Mouse (Mus musculus): ENCODE results near the gene Cenph.
"Not testable (repeated sequence)": the region's sequence is repeated elsewhere in the genome, so short reads cannot be mapped to it uniquely, and the experiment has no call there.

Gene Cenph

DNA sequence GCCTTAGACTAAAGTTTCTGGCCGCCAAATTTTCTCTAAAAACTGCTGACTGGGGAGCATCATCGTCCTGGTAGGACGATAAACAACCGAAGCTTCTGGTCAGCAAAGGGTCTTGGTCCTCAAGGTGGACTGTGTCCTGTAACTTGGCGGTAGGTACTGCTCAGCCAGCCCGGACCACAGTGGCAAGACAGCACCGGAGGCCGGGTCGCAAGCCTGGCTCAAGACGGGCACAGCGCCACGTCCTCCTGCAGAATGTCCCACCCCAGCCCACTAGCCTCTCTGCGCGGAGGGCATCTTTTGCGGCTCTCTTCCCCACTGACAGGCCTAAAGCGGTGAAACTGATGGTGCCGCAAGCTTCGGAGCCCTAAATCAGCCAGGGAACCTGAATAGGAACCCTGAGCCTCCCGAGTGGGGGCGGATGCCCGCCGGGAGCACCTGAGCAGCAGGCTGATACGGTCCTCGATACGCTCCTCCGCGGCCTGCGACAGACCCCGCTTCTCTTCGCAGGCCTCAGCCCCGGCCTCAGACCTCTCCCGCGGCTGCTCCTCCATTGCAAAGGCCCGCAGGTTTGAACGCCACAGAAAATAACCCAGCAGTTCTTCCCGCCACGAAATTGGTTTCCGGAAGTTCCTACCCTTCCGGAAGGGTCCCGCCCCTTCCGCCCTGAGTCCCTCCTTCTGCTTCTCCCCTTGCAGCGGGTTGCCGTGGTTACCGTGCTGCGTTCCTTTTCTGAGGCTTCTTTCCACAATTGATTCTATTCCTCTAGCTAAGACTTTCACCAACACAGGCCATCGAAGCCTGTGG, at the start of gene Cenph:
TSS of gene Cenph (minus strand) at position 648 of the 804 bp plus-strand sequence.
- peak; percentile 88 for DNase-seq

DNA sequence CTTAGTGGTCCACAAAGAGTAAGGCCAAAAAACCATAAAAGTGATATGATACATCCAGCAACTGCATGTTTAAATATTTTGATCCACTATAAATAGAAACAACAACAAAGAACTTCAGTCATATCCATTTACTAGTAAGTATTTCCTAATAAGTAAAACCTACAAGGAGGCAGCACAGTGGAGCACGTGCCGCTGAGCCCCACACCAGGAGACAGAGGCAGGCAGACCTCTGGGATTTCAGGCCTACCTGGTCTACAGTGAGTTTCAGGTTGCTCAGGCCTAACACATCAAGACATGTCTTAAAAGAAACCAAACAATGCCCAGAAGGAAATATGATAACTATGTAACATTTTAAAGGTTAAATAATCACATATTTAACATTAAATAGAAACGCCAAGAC, 49.2 kb upstream of the Cenph start:
- DNase-seq = no peak

DNA sequence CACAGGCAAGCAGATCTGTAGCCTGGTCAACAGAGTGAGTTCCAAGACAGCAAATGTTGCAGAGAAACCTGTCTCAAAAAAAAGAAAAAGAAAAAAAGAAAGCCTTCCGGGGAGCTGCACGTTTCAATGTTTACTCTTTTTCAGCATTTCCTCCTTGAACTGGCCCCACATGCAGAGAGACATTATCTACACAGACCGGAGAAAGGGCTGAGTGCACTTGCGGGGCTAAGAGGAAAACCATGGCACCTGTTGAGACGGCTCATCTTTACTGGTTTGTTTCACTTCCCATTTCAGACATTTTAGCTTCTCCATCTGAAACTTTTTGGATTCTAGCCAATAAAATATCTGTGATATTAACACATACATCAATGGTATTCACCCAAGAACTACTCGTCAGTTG, 48.6 kb upstream of the Cenph start:
- DNase-seq = no peak

DNA sequence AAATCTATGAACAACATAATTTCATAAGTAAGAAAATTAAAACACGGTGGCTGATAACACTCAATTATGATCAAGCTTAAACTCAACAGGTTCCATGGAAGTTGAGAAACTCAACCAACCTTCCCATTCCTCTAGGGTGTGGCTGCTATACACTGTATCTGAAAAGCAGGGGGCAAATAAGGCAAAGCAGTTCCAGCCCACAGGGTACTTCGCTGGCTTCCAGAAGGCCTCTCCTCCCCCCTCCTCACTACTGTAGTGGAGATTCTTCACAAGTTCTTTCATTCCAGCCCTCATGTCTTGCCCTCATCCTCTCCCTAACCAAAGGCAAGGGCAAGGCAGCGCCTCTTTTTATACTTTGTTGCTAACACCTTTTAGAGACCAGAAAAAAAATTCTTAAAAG, 48.2 kb upstream of the Cenph start:
- no peak for DNase-seq

DNA sequence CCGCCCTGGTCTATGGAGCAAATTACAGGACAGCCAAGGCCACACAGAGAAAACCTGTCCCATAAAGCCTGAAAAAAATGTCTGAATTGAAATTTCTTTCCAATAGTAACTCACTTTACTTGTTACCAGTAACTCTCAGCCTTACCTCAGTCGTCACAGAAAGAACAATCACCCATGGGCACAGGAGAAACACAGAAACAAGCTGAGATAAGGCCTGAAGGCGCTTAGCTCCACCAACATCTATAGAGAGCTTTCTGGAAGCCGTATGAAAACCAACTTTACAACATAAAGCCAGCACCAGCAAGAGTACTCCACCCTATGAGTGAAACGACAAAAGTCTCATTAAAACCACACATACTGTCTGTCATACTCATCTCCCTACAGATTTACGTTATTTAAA, 38.8 kb upstream of the Cenph start:
- DNase-seq = no peak

DNA sequence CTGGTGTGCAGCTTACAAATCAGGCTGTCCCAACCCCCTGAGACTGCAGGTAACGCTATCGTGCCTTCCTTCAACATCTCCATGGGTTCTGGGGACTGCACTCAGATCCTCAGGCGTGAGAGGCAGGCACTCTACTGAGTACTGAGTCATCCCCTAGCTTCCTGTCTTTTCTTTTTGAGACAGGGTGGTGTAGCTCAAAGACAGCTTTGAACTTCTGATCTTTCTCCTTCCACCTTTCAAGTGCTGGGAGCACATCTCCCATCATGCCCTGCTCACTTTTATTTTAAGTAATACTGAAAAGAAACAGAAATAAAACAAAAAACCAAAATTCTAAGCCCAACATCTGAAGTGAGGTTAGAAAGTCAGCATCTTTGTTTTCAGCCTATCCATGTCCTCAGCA, 30.1 kb upstream of the Cenph start:
- no peak for DNase-seq

DNA sequence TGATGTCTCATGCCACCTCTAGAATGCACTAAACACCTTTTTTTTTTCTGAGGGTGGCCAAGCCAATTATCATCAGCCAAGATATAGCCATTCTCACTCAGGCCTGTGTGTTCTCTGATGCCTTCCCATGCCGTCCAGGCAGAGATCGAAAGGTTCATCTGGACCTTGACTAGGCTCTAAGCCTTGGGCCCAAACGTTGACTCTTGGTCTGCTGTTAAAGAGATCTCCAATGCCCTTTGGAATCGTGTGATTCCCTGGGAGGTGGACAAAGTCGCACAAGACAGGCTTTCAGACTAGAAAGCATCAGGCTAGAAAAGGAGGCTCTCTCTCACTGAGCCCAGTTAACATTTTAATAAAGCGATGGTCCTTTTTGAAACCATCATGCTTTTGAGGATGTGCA, 21.5 kb upstream of the Cenph start:
- DNase-seq = no peak

DNA sequence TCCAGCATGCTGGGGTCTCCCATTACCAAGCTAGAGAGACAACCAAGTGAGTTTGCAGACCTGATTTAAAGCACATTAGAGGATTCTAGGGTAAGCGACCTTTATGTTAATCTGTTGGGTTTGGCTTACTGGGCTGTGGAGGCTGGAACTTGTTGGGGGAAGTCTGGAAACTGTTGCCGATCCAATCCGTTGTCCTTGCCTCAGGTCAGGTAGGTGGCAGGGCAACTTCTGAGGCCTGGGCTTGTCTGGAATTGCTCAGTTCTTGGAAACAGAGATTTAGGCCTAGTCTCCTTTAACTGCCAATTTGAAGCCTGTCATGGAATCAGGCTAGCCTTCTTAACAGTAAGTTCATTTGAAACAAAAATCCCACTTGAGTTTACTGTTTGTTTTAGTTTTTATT, 13.4 kb upstream of the Cenph start:
- no peak for DNase-seq

DNA sequence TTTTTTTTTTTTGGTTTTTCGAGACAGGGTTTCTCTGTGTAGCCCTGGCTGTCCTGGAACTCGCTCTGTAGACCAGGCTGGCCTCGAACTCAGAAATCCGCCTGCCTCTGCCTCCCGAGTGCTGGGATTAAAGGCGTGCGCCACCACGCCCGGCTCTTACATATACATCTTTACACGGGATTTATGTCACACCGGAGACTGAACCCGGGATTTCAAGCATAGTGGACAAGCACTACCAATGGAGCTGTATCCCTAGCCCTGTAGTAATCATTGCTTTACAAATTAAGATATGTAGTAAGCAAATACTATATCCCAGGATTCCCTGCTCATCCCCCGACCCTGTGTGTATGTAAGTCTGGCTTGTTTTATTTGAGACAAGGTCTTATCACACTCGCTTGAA, 12.4 kb upstream of the Cenph start:
- DNase-seq = not testable (repeated sequence)

DNA sequence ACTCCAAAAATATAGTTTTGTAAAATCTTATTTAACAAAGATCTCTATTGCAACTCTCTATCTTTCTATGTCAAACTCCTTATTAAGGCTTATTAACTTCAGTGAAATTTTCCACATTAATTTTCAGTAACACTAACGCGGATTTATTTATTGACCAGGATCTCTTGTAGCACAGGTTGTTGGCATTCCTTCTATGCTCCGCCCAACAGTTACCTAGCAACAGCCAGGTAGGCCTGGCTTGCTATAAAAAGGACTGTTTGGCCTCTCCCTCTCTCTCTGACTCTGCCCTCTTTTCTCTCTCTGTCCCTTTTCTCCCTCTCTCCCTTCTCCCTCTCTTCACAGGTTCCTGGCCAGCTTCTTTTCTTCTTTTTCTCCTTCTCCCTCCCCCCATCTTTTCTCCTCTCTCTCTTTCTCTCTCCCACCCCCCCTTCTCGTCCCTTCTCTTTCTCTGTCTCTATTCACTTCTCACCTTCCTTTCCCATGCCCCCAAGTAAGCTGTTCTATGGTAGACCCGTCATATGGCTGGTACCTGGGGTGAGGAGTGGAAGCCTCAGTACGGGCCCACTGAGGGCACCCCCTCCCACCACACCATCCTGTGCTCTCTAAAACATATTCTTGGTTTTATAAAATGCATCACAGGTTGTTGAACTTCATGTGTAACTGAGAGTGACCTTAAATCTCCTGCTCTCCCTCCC, 11.8 kb upstream of the Cenph start:
- no peak for DNase-seq

DNA sequence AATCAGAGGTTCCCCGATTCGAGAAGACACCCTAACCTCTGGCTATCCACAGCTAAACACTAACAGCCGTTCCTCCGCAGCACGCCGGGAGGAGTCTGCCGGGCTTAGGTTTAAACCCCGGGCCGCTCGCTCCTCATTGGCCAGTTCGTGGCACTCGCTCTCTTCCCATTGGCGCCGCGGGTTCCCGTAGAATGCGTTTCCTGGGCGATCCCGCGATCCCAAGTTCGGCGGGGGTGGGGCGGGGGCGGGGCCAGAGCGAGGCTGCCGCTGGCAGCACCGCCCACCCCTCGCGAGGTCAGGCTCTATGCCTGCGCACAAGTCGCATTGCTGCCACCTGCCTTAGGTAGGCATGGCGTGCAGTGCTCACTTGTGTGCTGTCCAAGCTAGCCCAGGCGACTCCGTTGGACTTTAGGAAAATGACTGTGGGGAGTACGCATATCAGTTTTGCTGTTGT, 10.7 kb upstream of the Cenph start, which contains the start of gene Ccnb1:
TSS of gene Ccnb1 (minus strand) at position 157 of the 454 bp plus-strand sequence.
- DNase-seq = peak; percentile 92

DNA sequence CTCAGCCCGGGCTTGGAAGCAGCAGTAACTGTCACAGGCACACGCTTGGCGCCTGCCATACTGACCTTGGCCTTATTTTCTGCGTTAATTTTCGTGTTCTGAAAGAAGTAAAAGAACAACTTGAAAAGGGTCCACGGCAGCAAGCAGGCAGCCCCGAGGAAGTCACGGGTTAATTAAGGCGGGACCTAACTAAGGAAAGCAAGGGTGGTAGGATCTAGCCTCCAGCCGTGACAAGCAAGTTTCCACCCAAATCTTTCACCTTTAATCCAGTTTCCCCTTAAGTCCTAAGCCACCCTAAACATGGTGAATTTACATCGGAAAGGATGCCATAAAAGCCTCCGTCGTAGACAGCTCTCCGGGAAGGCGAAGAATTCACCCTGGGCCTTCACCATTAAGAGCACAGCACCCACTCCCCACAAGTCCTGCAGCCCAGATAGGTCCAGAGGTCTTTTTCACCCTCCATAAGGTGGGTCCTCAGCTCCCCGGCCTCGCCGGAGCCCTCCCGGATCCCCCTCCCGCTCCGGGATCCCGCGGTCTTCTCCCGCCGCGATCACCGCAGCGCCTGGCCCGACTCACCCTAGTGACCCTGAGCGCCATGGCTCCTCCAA, 10.2 kb upstream of the Cenph start:
- peak; percentile 30 for DNase-seq

DNA sequence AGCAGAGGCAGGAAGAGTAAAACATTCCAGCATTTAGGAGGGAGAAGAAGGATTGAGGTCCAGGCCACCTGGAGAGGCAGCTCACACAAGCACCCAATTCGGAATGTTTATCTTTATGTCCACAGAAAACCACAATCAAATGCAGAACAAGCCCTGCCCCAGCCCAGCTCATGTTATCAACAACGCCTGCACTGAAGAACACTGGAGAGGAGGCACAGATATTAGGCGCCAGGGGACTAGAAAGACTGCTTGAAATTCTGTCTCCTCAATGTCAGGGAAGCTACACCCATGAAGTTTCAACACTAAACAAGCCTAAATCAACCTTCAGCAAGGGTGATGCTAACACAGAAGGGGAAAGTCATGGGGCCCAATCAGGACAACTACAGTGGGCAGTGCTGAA, 1.8 kb upstream of the Cenph start:
- no peak for DNase-seq

DNA sequence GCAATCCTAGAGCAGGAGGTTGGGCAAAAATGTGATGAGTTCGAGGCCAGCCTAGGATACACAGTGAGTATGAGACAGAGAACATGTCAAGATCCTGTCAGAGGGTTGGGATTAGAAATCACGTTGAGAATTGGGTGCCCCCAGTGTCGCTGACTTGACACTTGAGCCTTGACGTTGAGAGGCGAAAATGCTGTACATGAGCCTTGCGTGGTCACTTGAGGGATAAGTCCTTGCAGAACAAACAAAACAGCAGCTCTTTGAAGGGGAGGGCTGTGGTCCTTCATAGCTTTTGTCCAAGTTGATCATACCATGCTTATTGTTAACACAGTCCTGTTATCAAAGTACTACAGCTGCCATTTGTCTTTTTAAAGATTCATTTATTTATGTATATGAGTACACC, 1.0 kb upstream of the Cenph start:
- no peak for DNase-seq

DNA sequence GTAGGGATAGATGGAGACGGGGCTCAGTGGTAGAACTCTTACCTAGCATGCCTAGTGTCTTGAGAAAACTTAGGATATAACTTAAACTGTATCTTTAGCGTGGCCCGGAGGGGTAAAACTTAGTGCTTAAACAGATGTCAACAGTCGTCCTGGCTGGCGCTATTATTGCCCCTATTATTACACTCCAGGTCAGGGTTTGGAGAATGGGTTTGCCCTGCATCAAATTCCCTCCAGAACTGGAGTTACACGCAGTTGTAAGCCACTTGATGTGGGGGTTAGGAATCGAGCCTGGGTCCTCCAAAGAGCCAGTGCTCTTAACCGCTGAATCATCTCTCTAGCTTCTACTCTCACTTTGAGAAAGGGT, 339 bp upstream of the Cenph start:
- no peak for DNase-seq

DNA sequence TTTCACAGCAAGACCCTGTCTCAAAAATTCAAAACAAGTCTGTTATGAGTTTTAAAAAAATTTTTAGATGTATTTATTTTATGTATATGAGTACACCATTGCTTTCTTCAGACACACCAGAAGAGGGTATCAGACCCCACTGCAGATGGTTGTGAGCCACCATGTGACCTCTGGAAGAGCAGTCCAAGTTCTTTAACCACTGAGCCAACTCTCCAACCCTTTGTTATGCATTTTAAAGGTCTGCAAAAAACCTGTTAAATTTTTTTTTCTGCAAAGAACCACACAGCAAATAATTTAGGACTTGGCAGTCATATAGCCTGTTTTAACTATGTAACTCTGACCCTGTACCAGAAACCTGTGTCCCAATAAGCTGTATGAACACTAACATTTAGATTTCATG, 995 bp downstream of the Cenph start:
- DNase-seq = no peak

DNA sequence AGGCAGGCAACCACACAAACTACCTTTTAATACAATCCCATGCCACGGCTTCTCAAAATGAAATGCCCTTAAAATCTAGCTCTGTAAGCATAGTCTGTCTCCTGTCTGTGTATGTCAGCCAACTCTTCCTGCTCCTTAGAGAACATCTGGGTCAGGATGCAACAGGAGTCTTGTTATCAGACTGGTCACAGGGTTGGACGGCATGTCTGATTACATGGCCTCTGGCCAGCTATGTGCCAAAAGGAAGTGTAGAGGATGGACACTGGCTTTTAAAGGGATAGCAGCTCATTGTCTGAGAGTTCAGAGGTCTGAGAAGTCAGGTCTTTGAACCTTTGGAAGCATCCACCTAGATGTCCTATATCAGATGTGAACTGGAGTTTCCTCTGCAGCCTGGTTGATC, 20.4 kb downstream of the Cenph start:
- DNase-seq = no peak

DNA sequence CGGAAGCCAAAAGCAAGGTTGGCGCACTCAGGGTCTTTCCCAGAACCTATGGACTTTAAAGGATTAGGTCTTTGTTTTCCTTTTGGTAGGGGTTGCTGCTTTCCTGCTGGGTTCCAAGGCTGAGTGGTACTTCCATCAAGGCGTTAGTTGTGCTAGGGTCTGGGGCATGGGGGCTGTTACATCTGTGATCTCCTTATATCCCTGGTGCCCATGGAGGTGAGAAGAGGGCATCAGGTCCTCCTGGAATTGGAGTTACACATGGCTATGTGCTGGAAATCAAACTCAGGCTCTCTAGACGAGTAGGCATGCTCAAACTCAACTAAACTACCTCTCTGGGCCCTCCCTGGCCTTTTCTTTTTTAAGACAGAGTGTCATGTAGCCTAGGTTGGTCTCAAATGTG, 21.5 kb downstream of the Cenph start:
- DNase-seq = no peak

DNA sequence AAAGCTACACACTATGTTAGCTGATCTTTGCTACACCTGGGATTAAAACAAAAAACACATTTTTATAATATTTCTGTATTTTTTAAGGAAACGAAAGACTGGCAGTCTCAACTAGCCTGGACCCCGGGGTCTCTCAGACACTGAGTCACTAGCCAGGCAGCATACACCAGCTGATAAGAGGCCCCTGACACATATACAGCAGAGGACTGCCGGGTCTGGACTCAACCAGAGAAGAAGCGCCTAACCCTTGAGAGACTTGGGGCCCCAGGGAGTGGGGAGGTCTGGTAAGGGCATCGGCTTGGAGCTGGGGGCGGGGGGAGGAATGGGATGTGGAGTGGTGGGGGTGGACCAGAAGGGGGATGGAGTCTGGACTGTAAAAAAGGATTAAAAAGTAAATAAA, 22.7 kb downstream of the Cenph start:
- no peak for DNase-seq

DNA sequence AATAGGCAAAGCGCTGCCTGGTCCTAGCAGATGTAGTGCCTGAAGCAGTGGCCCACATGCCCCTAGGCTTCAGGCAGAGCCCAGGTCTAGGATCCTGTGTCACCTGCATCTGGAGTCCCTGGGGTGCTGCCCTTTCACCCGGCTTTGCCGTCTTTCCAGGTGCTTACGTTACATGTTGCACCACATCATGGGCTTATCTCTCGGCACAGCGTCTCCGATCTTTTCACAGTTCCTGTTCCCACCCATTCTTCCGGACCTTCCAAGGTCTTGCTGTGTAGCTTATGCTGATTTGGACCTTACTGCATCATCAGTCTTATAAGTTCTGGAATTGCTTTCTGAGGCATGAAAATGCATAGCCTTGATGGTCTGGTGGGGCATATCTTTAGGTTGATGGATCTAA, 23.2 kb downstream of the Cenph start:
- DNase-seq = no peak

DNA sequence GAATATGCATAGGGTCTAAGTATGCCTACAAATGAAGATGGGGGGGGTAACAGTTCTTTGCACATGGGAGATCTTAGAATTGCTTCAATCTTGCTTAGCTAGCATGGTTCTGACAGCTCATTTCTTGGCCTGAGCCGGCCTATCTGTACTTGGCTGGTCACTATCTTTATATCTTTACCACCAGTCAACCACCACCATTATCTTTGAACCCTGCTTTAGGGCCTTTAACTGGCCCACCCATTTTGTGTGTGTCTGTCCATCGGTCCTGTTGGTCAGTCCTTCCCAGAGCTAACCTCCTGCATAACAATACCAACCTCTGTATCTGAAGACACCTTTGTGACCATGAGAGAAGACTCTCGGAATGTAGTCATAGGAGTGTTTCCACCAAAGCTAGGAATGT, 24.3 kb downstream of the Cenph start:
- DNase-seq = no peak

DNA sequence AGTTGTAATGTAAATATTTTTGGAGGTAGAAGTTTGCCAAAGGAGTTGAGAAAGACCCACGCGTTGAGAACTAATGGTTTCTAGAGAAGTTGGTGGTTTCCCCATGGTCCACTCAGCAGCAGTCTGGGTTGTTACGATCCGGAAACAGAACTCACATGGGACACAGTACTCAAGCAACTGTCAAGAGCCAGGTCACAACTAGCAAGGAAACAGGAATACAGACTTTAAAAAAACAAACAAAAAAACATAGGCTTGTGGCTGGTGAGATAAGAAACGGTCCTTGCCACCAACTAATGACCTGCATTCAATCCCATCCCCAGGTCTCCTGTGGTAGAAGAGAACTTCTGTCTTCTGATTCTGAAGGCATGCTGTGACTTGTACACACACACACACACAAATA, 24.9 kb downstream of the Cenph start:
- DNase-seq = no peak

DNA sequence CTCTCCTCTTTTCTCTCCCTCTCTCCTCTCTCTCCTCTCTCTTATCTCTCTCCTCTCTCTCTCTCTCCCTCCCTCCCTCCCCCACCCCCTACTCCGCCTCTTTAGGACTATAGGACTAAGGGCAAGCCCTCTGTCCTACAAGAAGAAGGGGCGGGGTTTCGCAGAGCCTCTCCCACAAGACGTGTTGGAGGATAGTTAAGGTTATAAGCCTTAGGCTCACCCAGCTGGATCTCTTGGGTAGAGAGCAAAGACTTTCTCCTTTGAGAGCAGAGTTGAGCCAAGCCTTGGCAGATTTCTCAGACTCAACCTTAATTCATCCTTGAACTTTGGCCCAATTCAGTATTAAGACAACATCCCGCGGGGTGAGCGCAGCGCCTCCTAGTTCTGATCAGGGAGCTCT, 27.1 kb downstream of the Cenph start:
- no peak for DNase-seq

DNA sequence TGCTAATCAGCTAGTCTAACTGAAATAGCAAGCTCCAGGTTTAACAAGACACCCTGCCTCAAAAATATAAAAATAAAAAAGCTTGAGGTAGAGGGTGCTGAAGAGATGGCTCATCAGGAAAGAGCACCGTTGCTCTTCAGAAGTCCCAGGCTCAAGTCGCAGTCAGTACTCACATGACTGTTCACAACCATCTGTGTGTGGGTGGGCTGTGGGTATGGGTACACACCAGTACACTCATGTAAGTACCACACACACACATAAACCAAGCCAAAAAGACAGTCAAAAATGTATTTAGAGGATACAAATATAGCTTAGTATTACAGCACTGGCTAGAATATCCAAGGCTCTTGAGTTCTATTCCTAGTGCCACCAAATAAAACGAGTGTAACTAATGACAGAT, 29.6 kb downstream of the Cenph start:
- DNase-seq = no peak
